Mouse (Mus musculus): Measurements from ENCODE around the gene Lrrc45. TPM values are rescaled to one million over a fixed set of nuclear protein-coding genes. Genes with fewer than 3 reads are reported as not detected.

Lrrc45 gene
- 10 to 100 TPM; 13.4 to 31.9 TPM for polyA plus RNA-seq (2012; fragmentation: generic; extraction: Trizol)

DNA sequence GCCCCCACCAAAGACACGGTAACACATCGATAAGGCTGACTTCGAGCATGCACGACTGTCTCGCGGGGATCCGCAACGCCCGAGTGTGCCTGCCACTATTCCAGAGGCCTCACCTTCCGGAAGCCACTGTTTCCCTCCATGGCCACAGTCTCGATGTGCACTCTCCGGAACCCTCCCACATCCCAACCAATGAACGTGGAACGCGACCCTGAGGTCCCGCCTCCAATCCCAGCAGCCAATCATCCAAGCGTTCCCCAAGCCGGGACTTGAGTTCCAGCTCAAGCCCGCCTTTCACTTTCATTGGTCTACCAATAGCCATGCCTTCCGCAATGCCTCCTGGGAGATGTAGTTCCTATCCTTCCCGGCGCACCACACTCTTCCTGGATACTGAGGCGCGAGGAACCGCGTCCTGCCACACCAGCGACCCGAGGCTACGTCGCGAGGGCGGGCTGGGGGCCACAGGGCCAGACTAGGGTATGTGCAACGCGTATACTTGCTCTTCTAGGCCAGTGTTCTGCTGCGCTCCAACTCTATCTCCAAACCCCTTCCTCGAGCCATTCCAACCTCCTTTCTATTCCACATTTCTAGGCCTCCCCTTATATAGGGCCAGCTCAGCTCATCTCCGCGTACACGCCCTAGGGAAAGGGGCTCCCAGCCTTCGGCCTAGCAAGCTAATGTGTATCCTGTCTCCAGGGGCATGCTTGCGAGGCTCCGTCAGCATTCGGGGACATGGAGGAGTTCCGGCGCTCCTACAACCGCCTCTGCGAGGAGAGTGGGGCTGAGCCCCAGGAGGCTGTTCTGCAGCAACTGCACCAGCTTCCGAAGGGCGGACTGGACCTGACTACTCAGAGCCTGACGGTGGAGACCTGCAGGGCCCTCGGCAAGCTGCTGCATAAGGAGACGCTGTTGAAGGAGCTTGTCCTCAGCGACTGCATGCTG, at the start of gene Lrrc45, which contains the start of gene Cenpx:
Lrrc45 (plus strand) TSS at position 346 of the 939 bp plus-strand sequence.
Cenpx (minus strand) TSS at position 159 of the 939 bp plus-strand sequence.

DNA sequence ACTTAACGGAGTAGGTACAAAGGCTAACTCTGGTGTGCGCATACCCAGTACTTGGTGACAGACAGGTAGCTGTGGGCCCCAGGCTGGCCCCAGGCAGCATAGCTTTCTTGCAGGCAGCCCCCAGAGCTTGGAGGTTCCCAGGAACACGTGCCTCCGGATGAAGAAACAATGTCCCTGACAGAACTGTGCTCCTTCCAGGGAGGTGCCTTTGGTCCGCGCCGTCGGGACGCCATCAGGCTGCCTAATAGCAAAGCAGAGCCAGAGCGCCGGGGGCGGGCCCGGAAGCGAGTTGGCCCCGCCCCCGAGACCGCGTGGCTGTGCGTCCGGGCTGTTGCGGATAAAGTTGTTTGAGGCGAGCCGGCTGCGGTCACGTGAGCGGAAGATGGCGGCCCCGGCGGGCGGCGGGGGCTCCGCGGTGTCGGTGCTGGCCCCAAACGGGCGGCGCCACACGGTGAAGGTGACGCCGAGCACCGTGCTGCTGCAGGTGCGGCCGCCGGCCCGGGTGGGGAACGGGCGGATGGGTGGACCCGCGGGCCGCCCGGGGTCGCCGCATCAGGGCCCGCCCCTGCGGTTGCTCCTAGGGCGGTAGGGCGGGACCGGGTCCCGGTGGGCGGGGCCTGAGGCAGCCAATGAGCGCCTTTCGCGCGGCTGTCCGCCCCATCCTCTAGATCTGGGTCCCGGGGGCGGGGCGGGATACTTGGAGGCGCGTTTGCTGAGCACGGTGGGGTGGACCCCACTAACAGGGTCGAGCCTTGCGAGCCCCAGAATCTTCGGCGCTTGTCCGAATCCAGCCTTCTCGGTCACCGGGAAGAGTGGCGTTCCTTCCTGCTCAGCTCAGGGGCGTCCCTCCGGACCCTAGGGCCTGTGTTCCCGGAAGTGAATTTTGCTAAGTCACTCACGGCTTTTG, 40.8 kb upstream of the Lrrc45 start, which contains the start of gene Aspscr1:
Aspscr1 (plus strand) TSS at position 287 of the 907 bp plus-strand sequence.

DNA sequence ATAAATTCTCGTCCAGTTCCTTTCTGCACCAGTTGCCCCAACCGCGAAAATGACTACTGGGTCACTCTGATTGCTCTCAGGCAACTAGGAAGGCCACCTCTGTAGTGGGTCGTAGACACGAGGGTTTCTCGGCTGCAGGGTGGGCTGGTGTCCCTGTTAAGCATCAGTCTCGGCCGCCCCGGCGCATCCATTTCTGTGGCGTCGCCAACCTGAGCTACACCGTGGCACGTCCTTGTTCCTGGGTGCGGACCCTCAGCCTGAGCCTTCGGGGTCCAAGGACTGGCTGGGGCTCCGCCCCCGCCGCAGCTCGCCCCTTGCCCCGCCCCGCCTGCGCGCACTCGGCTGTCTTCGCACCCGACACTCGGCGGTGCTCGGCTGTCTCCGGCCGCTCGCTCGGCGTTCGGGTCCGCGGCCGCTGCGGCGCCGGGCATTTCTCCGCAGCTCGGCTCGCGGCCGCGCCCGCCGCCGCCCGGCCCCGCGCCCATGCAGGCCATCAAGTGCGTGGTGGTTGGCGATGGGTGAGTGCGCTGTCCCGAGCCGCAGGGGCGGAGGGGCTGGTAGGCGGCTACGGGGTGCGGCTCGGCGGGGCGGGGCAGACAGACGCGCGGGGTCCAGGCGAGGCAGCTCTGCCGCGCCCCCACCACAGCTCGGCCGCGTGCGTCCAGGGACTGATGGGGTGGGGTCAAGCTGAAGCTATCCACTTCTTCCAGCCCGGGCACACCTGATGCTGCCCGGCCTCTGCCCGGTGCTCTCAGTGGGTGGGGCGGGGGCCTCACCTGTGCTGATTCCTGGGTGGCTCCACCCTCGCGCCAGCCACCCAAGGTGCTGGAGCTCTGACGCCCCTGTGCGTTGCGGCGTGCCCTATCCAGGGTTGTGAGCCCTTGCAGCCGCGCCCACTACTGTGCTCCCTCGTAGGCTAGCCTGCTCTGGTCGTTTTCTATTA, 7.7 kb downstream of the Lrrc45 start, which contains the start of gene Rac3:
Rac3 (plus strand) TSS at position 347 of the 943 bp plus-strand sequence.

DNA sequence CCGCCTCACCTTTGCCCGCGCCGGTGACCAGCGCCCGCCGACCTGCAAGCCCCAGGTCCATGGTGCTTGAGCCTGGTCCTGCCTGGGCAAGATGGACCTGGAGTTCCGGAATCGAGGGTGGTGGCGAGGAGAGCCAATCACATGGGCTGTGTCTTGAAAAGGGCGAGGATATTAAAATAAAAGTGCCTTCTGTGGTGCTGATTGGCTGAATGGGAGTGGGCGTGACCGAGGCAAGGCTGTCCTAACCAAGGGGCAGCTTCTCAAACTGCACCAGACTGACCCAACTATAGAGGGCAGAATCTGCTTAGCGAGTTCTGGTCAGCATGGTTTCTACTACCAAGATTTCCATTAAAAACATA, 13.4 kb downstream of the Lrrc45 start, which contains the start of gene Dcxr:
Dcxr (minus strand) TSS at position 113 of the 359 bp plus-strand sequence.

DNA sequence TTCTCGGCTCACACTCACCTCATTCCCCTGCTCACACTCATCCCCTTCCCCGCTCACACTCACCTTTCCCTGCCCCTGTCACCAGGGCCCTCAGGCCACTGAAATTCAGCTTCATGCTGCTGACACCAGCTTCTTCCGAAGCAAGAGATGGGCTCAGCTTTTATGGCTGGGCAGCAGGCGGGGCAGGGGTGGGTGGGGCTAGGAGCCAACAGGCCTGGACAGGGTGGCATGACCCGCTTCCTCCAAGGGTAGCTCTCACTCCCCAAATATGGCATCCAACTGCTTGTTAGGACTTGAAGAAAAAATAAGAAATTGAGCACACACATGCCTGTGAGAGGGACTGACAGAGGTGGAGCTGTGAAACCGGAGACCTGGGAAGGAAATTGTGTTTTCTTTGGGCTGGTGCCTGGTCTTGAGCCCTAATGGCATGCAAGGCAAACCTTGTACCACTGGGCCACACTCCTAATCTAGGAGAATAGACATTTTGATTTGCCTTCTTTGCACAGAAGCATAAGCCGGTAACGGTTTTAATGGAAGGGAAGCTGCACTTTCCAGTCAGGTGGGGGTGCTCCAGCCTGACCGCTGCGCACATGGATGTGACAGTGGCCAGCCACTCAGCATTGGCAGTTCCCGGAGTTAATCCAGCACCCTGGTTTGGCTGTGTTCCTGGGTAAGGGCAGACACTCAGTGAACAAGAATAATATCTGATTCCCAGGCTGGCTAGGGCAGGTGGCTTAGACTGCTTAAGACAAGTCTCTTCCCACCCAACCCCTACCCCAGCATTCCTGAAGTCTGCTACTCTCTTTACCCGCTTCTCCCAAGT, 18.3 kb downstream of the Lrrc45 start, which contains the start of gene Cbr2:
Cbr2 (minus strand) TSS at position 257 of the 823 bp plus-strand sequence.

DNA sequence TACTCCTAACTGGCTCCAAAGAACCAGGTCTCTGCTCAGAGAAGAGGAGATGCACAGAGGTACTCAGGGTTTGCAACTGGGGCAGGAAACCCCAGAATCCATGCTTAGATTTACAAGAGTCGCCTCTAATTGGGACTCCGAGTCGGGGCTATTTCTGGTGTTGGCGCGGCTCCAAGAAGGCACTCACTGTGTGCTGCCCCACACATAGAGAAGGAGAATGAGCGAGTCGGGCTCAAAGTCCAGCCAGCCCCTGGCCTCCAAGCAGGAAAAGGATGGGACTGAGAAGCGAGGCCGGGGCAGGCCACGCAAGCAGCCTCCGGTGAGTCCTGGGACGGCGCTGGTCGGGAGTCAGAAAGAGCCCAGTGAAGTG, 48.9 kb downstream of the Lrrc45 start, which contains the start of gene Hmga1b:
Hmga1b (plus strand) TSS at position 123 of the 370 bp plus-strand sequence.

Other genes starting within 250 kb of the Lrrc45 start
- gene Arl16, start 246.3 kb upstream of the Lrrc45 start, polyA plus RNA-seq (2012; fragmentation: generic; extraction: Trizol): 10 to 100 TPM; 29.8 to 44.2 TPM
- gene Mrpl12, start 229.3 kb upstream of the Lrrc45 start, polyA plus RNA-seq (2012; fragmentation: generic; extraction: Trizol): 100 to 1,000 TPM; 146 to 509 TPM
- 100 to 1,000 TPM; 118 to 126 TPM for gene Slc25a10, start 222.1 kb upstream of the Lrrc45 start, polyA plus RNA-seq (2012; fragmentation: generic; extraction: Trizol)
- gene Gcgr, start 183.2 kb upstream of the Lrrc45 start, polyA plus RNA-seq (2012; fragmentation: generic; extraction: Trizol): under 1 TPM in 1 of 2 experiments, not detected in 1; 0.08 TPM
- 100 to 1,000 TPM; 245 to 382 TPM for gene Mcrip1, start 164.2 kb upstream of the Lrrc45 start, polyA plus RNA-seq (2012; fragmentation: generic; extraction: Trizol)
- gene Ppp1r27, start 162.8 kb upstream of the Lrrc45 start, polyA plus RNA-seq (2012; fragmentation: generic; extraction: Trizol): under 1 TPM; 0.25 to 0.63 TPM
- gene P4hb, start 140.7 kb upstream of the Lrrc45 start, polyA plus RNA-seq (2012; fragmentation: generic; extraction: Trizol): 1,000 to 10,000 TPM in 1 of 2 experiments, 100 to 1,000 TPM in 1; 703 to 1,073 TPM
- 1,000 to 10,000 TPM; 1,146 to 2,128 TPM for gene Arhgdia, start 132.3 kb upstream of the Lrrc45 start, polyA plus RNA-seq (2012; fragmentation: generic; extraction: Trizol)
- 100 to 1,000 TPM; 130 to 156 TPM for gene Alyref, start 115.6 kb upstream of the Lrrc45 start, polyA plus RNA-seq (2012; fragmentation: generic; extraction: Trizol)
- 100 to 1,000 TPM; 274 to 500 TPM for gene Anapc11, start 115.5 kb upstream of the Lrrc45 start, polyA plus RNA-seq (2012; fragmentation: generic; extraction: Trizol)
- 1 to 10 TPM in 1 of 2 experiments, under 1 TPM in 1; 0.29 to 1.2 TPM for gene Npb, start 105.4 kb upstream of the Lrrc45 start, polyA plus RNA-seq (2012; fragmentation: generic; extraction: Trizol)
- gene Pcyt2, start 96.0 kb upstream of the Lrrc45 start, polyA plus RNA-seq (2012; fragmentation: generic; extraction: Trizol): 10 to 100 TPM; 34.5 to 72.4 TPM
- gene Sirt7, start 88.7 kb upstream of the Lrrc45 start, polyA plus RNA-seq (2012; fragmentation: generic; extraction: Trizol): 10 to 100 TPM; 18.6 to 29.5 TPM
- gene Mafg, start 80.3 kb upstream of the Lrrc45 start, polyA plus RNA-seq (2012; fragmentation: generic; extraction: Trizol): 10 to 100 TPM; 11.2 to 27.5 TPM
- gene Pycr1, start 70.2 kb upstream of the Lrrc45 start, polyA plus RNA-seq (2012; fragmentation: generic; extraction: Trizol): 10 to 100 TPM; 15.8 to 35.0 TPM
- gene Myadml2, start 65.8 kb upstream of the Lrrc45 start, polyA plus RNA-seq (2012; fragmentation: generic; extraction: Trizol): not detected
- 1 to 10 TPM; 5.1 to 6.4 TPM for gene Notum, start 52.8 kb upstream of the Lrrc45 start, polyA plus RNA-seq (2012; fragmentation: generic; extraction: Trizol)
- 100 to 1,000 TPM; 116 to 219 TPM for gene Aspscr1, start 41.0 kb upstream of the Lrrc45 start, polyA plus RNA-seq (2012; fragmentation: generic; extraction: Trizol)
- gene Cenpx, start 187 bp upstream of the Lrrc45 start, polyA plus RNA-seq (2012; fragmentation: generic; extraction: Trizol): 100 to 1,000 TPM in 1 of 2 experiments, 10 to 100 TPM in 1; 82.4 to 151 TPM
- 10 to 100 TPM in 1 of 2 experiments, under 1 TPM in 1; 0.85 to 12.5 TPM for gene Rac3, start 7.5 kb downstream of the Lrrc45 start, polyA plus RNA-seq (2012; fragmentation: generic; extraction: Trizol)
- 100 to 1,000 TPM; 170 to 223 TPM for gene Dcxr, start 13.4 kb downstream of the Lrrc45 start, polyA plus RNA-seq (2012; fragmentation: generic; extraction: Trizol)
- 1,000 to 10,000 TPM in 1 of 2 experiments, 100 to 1,000 TPM in 1; 150 to 1,096 TPM for gene Cbr2, start 18.2 kb downstream of the Lrrc45 start, polyA plus RNA-seq (2012; fragmentation: generic; extraction: Trizol)
- gene Hmga1b, start 48.9 kb downstream of the Lrrc45 start, polyA plus RNA-seq (2012; fragmentation: generic; extraction: Trizol): 1,000 to 10,000 TPM in 1 of 2 experiments, 10 to 100 TPM in 1; 83.4 to 2,207 TPM
- gene Rfng, start 70.3 kb downstream of the Lrrc45 start, polyA plus RNA-seq (2012; fragmentation: generic; extraction: Trizol): 10 to 100 TPM; 36.7 to 58.4 TPM
- 100 to 1,000 TPM; 221 to 278 TPM for gene Gps1, start 70.3 kb downstream of the Lrrc45 start, polyA plus RNA-seq (2012; fragmentation: generic; extraction: Trizol)
- 10 to 100 TPM; 56.8 to 85.8 TPM for gene Dus1l, start 82.5 kb downstream of the Lrrc45 start, polyA plus RNA-seq (2012; fragmentation: generic; extraction: Trizol)
- 100 to 1,000 TPM; 217 to 230 TPM for gene Fasn, start 110.6 kb downstream of the Lrrc45 start, polyA plus RNA-seq (2012; fragmentation: generic; extraction: Trizol)
- gene Ccdc57, start 218.9 kb downstream of the Lrrc45 start, polyA plus RNA-seq (2012; fragmentation: generic; extraction: Trizol): 1 to 10 TPM; 1.1 to 5.6 TPM
- gene Slc16a3, start 234.6 kb downstream of the Lrrc45 start, polyA plus RNA-seq (2012; fragmentation: generic; extraction: Trizol): 1 to 10 TPM in 1 of 2 experiments, under 1 TPM in 1; 0.98 to 1.5 TPM